Mouse (Mus musculus) cortical plate, adult 2 months (tissue): Measurements from ENCODE around the gene Dnajb8.

ENCODE experiments used
- CTCF ChIP-seq: fragments of 200-500 bp; IDR thresholded peaks from 2 replicates; pipeline ENCODE4 v1.5.1; 2011; ENCODE audit warnings: mild to moderate bottlenecking, control low read depth, low read length; ENCODE audit not compliant: insufficient read depth; ENCODE audit errors: extremely low read depth
- POLR2A ChIP-seq: fragments of 200-500 bp; IDR thresholded peaks from 2 replicates; pipeline ENCODE4 v1.6.1; 2011; ENCODE audit warnings: mild to moderate bottlenecking, low read length, control low read depth; ENCODE audit not compliant: insufficient read depth; ENCODE audit errors: extremely low read depth

- no peak for TF ChIP-seq CTCF
- TF ChIP-seq POLR2A, result no peak
Measured at GRCm38 (mm10) chr6:88191024-88191365, 31.1 kb upstream of the Dnajb8 start.
